Mouse (Mus musculus) liver, adult 2 months (tissue): Measurements from ENCODE around the gene Ulk4.

Experiments
- CTCF ChIP-seq: fragments of 200-500 bp; IDR thresholded peaks from 2 replicates; pipeline ENCODE4 v1.5.1; 2011; ENCODE audit warnings: low read depth, low read length, control low read depth
- POLR2A ChIP-seq: fragments of 200-500 bp; IDR thresholded peaks from 2 replicates; pipeline ENCODE4 v1.6.1; 2011; ENCODE audit warnings: low read length, control low read depth; ENCODE audit not compliant: insufficient read depth; ENCODE audit errors: extremely low read depth

DNA sequence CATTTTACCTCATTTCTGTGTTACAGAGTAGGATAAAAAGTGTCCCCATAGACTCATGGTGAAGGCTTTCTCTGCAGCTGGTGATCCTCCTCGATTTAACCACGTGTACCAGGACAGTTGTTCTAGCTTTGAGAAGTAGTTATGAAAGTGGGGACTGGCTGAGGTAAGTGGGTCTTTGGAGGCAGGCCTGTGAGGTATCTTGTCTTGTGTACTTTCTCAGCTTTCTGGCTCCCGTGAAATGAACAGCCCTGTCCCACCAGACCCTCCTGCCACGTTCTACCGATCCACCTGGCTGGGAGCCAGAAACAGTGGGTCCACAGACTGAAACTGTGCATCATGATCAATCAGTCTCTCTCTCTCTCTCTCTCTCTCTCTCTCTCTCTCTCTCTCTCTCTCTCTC is 2.2 kb upstream of the Ulk4 start:
- TF ChIP-seq CTCF (no peak), POLR2A (no peak)
